ENCODE assay signal across 25 mouse cellular contexts in genomic region chr8:3495578-3496427, GRCm38 (mm10). TPM values are rescaled to one million over a fixed set of nuclear protein-coding genes. Genes with fewer than 3 reads are reported as not detected.
DNase-seq lines count a peak whose midpoint lies in the region; ATAC-seq and TF ChIP-seq lines count a peak whose summit lies in the region.
"Had no signal": no experiment of that assay in that cellular context is flagged by ENCODE, and none has a peak within 500 bp of the region (broad histone marks: within the 10 kb centered on the region; RNA-seq: fewer than 3 reads in every experiment).

No protein-coding gene starts in this region.

- no peaks in the 10 kb centered on the region for H3K9me3 ChIP-seq in E14TG2a.4 (ENCODE audit: low read length)
- peaks cover 24% of the 10 kb centered on the region for H3K9me3 ChIP-seq in embryonic facial prominence, embryonic 10.5 days
- H3K9me3 ChIP-seq: forebrain, embryonic 15.5 days; stomach, embryonic 15.5 days had no signal

- peak; percentile 51 for DNase-seq in cerebellum, adult 9-10 months
- DNase-seq in kidney, postnatal 10 days, result peak; percentile 21
- no peak for DNase-seq in kidney, postnatal 4 days
- DNase-seq in embryonic facial prominence, embryonic 10.5 days (ENCODE audit: low spot score), result no peak
- DNase-seq in ovary, postnatal 10 days (ENCODE audit: low spot score), result no peak
- no peak for DNase-seq in gastrocnemius, adult 8-10 months (ENCODE audit: low spot score in 2 of 2)
- DNase-seq: adrenal gland, adult 2 months; gastrocnemius, postnatal 36 days; heart, postnatal 10 days; kidney, adult 2 months; kidney, postnatal 14 days; lung, adult 18-20 months; lung, postnatal 36 days; right cerebral cortex, adult 18-20 months had no signal

- no peak for TF ChIP-seq CTCF in E14TG2a.4 (conservative IDR thresholded peaks at IDR 0.05; ENCODE audit: low read length)

- H3K4me1 ChIP-seq in E14TG2a.4 (replicated peaks; ENCODE audit: low read depth, low read length), result peaks cover 43% of the 10 kb centered on the region
- peaks cover 20% of the 10 kb centered on the region for H3K4me1 ChIP-seq in embryonic facial prominence, embryonic 10.5 days

- peak overlapping the region; percentile 80 for H3K4me3 ChIP-seq in E14TG2a.4 (replicated peaks; ENCODE audit: low read length)
- peak overlapping the region; percentile 3; the same call in 1 of the 2 replicates for H3K4me3 ChIP-seq in embryonic facial prominence, embryonic 10.5 days
- H3K4me3 ChIP-seq: forebrain, embryonic 15.5 days; hindbrain, embryonic 12.5 days; stomach, embryonic 15.5 days had no signal

- H3K27ac ChIP-seq in embryonic facial prominence, embryonic 10.5 days (replicated peaks), result no peak overlapping the region
- H3K27ac ChIP-seq: forebrain, embryonic 15.5 days; hindbrain, embryonic 12.5 days; stomach, embryonic 15.5 days had no signal

- H3K36me3 ChIP-seq in E14TG2a.4 (ENCODE audit: insufficient read depth, low read length), result no peaks in the 10 kb centered on the region
- peaks cover 47% of the 10 kb centered on the region for H3K36me3 ChIP-seq in embryonic facial prominence, embryonic 10.5 days (replicated peaks)

- 96% methylated on average over 44 of the region's 44 CpGs for WGBS in embryonic facial prominence, embryonic 10.5 days

- no peak for ATAC-seq in cerebellum, adult (ENCODE audit: insufficient number of reproducible peaks, low FRiP score, low TSS enrichment)
- ATAC-seq: forebrain, embryonic 15.5 days; inflammation-experienced regulatory T-cells, adult 6 months had no signal

- peaks cover 56% of the 10 kb centered on the region for H3K27me3 ChIP-seq in E14TG2a.4 (ENCODE audit: insufficient read depth, low read length)
- no peaks in the 10 kb centered on the region for H3K27me3 ChIP-seq in embryonic facial prominence, embryonic 10.5 days (replicated peaks; ENCODE audit: low read depth, poor library complexity, severe bottlenecking)
- H3K27me3 ChIP-seq: forebrain, embryonic 15.5 days; hindbrain, embryonic 12.5 days; stomach, embryonic 15.5 days had no signal

RNA-seq across cellular contexts. Expression of gene Zfp358, which starts 2.9 kb away (rescaled TPM):
- polyA plus RNA-seq in embryonic facial prominence, embryonic 10.5 days (2016; fragmentation: Nextera tagmentation; extraction: Ambion mirVana), result 68.4 and 70.8 TPM in 2 replicates
- total RNA-seq in gastrocnemius, adult 8-10 months (2022), result 10 to 100 TPM; 39.0 to 44.5 (median 41.3) TPM

RNA-seq across cellular contexts. Expression of gene Mcoln1, which starts 4.5 kb away (rescaled TPM):
- polyA plus RNA-seq in embryonic facial prominence, embryonic 10.5 days (2016; fragmentation: Nextera tagmentation; extraction: Ambion mirVana), result 63.2 and 65.0 TPM in 2 replicates
- 10 to 100 TPM; 21.5 to 23.2 (median 22.0) TPM for total RNA-seq in gastrocnemius, adult 8-10 months (2022)

RNA-seq across cellular contexts. Expression of gene Pnpla6, which starts 19.4 kb away (rescaled TPM):
- 20.7 and 24.8 TPM in 2 replicates for polyA plus RNA-seq in embryonic facial prominence, embryonic 10.5 days (2016; fragmentation: Nextera tagmentation; extraction: Ambion mirVana)
- total RNA-seq in gastrocnemius, adult 8-10 months (2022), result 1 to 10 TPM; 5.8 to 9.8 (median 7.9) TPM

RNA-seq across cellular contexts. Expression of gene Tex45, which starts 25.1 kb away (rescaled TPM):
- polyA plus RNA-seq in embryonic facial prominence, embryonic 10.5 days (2016; fragmentation: Nextera tagmentation; extraction: Ambion mirVana), result 0.10 TPM in 1 of 2 replicates, not detected in the other
- total RNA-seq in gastrocnemius, adult 8-10 months (2022), result not detected
- total RNA-seq: left cerebral cortex, adult 18-20 months; liver, adult 2 months had no signal
- polyA plus RNA-seq: heart, embryonic 11.5 days; hindbrain, embryonic 12.5 days; inflammation-experienced regulatory T-cells, adult 6 months; stomach, embryonic 15.5 days; thymus, postnatal 0 days had no signal

RNA-seq across cellular contexts. Expression of gene Pex11g, which starts 28.3 kb away (rescaled TPM):
- 4.1 and 4.8 TPM in 2 replicates for polyA plus RNA-seq in embryonic facial prominence, embryonic 10.5 days (2016; fragmentation: Nextera tagmentation; extraction: Ambion mirVana)
- 1 to 10 TPM; 2.0 to 3.2 (median 2.7) TPM for total RNA-seq in gastrocnemius, adult 8-10 months (2022)
- total RNA-seq: monocyte, adult 5-6 weeks had no signal

Comparison
In these comparisons a context has a peak if more than half of its experiments do, and no peak if none do; other contexts are left out.
1. DNase-seq: peak in cerebellum, adult 9-10 months (single experiment) and kidney, postnatal 10 days (single experiment); none in kidney, postnatal 4 days (0 of 2), embryonic facial prominence, embryonic 10.5 days (single experiment), ovary, postnatal 10 days (single experiment) and gastrocnemius, adult 8-10 months (0 of 2).